ENCODE assay signal across 8 mouse cellular contexts in the genomic region with DNA sequence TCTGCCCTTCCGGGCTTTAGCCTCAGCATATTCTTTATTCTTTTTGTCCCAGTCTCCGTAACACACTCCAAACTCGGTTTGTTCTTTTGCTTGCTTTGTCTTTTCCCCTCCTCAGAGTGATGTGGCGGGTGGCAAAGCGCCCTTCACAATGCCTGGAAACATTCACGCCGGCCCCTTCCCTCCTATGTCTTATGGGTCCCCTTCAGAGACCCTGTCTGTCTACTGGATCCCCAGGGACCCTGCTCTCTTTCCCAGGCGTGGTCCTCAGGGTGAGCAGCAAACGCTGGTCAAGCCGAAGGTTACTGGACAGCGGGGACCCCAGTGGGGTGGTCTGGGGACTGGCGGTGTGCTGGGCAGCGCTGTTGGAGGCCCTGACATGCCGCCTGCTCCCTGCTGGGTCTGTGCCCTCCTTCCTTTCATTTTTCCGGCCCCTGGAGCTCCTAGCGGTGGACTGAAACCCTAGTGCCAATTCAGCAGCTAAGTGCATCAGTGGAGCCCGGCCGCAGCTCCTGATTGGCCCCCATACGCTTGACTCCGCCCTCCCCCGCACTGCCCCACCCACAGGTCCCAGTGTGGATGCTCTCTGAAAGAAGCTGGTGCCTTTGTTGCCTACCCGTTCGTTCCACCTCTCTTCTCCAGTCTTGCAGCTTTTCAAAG. TPM values are rescaled to one million over a fixed set of nuclear protein-coding genes. Genes with fewer than 3 reads are reported as not detected.
DNase-seq lines count a peak whose midpoint lies in the region; ATAC-seq and TF ChIP-seq lines count a peak whose summit lies in the region.

No protein-coding gene starts in this region.

- DNase-seq in ES-E14 (ENCODE audit: low read depth, low spot score) = peak; percentile 77
- peak; percentile 4 for DNase-seq in c-Kit-positive CD71-positive TER-119-positive erythroid progenitor cells, embryonic 14.5 days (ENCODE audit: low spot score)
- peak; percentile 26 to 35 for DNase-seq in heart, postnatal 14 days
- peak; percentile 80 to 85 for DNase-seq in kidney, postnatal 4 days
- peak; percentile 18 for DNase-seq in liver, embryonic 13.5 days

- peak overlapping the region; percentile 78 for H3K4me2 ChIP-seq in forebrain, embryonic 12.5 days
- peak overlapping the region; percentile 21; the same call in 1 of the 2 replicates for H3K4me2 ChIP-seq in liver, embryonic 13.5 days
- H3K4me2 ChIP-seq in neural tube, embryonic 15.5 days = peak overlapping the region; percentile 85

- H3K27me3 ChIP-seq in forebrain, embryonic 12.5 days = peaks cover 15% of the 10 kb centered on the region
- H3K27me3 ChIP-seq in liver, embryonic 13.5 days = peaks cover 44% of the 10 kb centered on the region
- no peaks in the 10 kb centered on the region for H3K27me3 ChIP-seq in neural tube, embryonic 15.5 days (replicated peaks)

- WGBS in forebrain, embryonic 12.5 days = 1% methylated on average over 23 of the region's 23 CpGs
- 7% methylated on average over 23 of the region's 23 CpGs for WGBS in liver, embryonic 13.5 days (ENCODE audit: insufficient replicate concordance)
- 3% methylated on average over 23 of the region's 23 CpGs for WGBS in neural tube, embryonic 15.5 days

- H3K9me3 ChIP-seq in ES-E14 (ENCODE audit: control insufficient read depth, insufficient read depth, low read depth, low read length) = no peaks in the 10 kb centered on the region
- H3K9me3 ChIP-seq in forebrain, embryonic 12.5 days = no peaks in the 10 kb centered on the region
- no peaks in the 10 kb centered on the region for H3K9me3 ChIP-seq in liver, embryonic 13.5 days (replicated peaks)
- no peaks in the 10 kb centered on the region for H3K9me3 ChIP-seq in neural tube, embryonic 15.5 days (replicated peaks)

- H3K4me3 ChIP-seq in ES-E14 (ENCODE audit: insufficient read depth in 1 of 2, low read depth in 1 of 2, low read length in 2 of 2, poor library complexity in 1 of 2, severe bottlenecking in 1 of 2) = peak overlapping the region; percentile 39 to 59
- peak overlapping the region; percentile 44 for H3K4me3 ChIP-seq in forebrain, embryonic 12.5 days (replicated peaks)
- no peak overlapping the region for H3K4me3 ChIP-seq in liver, embryonic 13.5 days (replicated peaks)
- H3K4me3 ChIP-seq in neural tube, embryonic 15.5 days (replicated peaks) = peak overlapping the region; percentile 45

- H3K36me3 ChIP-seq in ES-E14 (ENCODE audit: control insufficient read depth, insufficient read depth, low read length, poor library complexity, severe bottlenecking) = no peaks in the 10 kb centered on the region
- H3K36me3 ChIP-seq in forebrain, embryonic 12.5 days (replicated peaks) = no peaks in the 10 kb centered on the region
- no peaks in the 10 kb centered on the region for H3K36me3 ChIP-seq in liver, embryonic 13.5 days
- H3K36me3 ChIP-seq in neural tube, embryonic 15.5 days = no peaks in the 10 kb centered on the region

- no peaks in the 10 kb centered on the region for H3K4me1 ChIP-seq in ES-E14 (ENCODE audit: control insufficient read depth in 2 of 2, insufficient read depth in 2 of 2, low read length in 2 of 2, poor library complexity in 1 of 2)
- H3K4me1 ChIP-seq in forebrain, embryonic 12.5 days = peaks cover 18% of the 10 kb centered on the region
- no peaks in the 10 kb centered on the region for H3K4me1 ChIP-seq in liver, embryonic 13.5 days (replicated peaks)
- peaks cover 30% of the 10 kb centered on the region for H3K4me1 ChIP-seq in neural tube, embryonic 15.5 days

- H3K9ac ChIP-seq in ES-E14 (ENCODE audit: insufficient read depth, low read depth, low read length, poor library complexity, severe bottlenecking) = no peak overlapping the region
- H3K9ac ChIP-seq in forebrain, embryonic 12.5 days = peak overlapping the region; percentile 62
- no peak overlapping the region for H3K9ac ChIP-seq in liver, embryonic 13.5 days
- H3K9ac ChIP-seq in neural tube, embryonic 15.5 days (replicated peaks) = peak overlapping the region; percentile 63

- no peak overlapping the region for H3K27ac ChIP-seq in ES-E14 (ENCODE audit: insufficient read depth, low read depth, low read length, poor library complexity, severe bottlenecking)
- H3K27ac ChIP-seq in forebrain, embryonic 12.5 days = peak overlapping the region; percentile 85
- no peak overlapping the region for H3K27ac ChIP-seq in liver, embryonic 13.5 days
- H3K27ac ChIP-seq in neural tube, embryonic 15.5 days (replicated peaks) = peak overlapping the region; percentile 93

- intact Hi-C loops in heart, postnatal 14 days (cut with DNase I) = no loop called here

- ATAC-seq in forebrain, embryonic 12.5 days (ENCODE audit: low FRiP score) = peak; percentile 96
- no peak for ATAC-seq in liver, embryonic 13.5 days (ENCODE audit: low read depth)
- peak; percentile 97 for ATAC-seq in neural tube, embryonic 15.5 days (ENCODE audit: low FRiP score)
- ATAC-seq in erythroblast, adult 5-6 weeks (replicated peaks; ENCODE audit: low FRiP score, poor library complexity, severe bottlenecking) = no peak

- in situ Hi-C loops in ES-E14 (cut with MboI; ENCODE audit: low sequenced_read_pairs in 2 of 2, unreplicated experiment in 2 of 2) = no loop called here

TF ChIP-seq in ES-E14, 5 proteins besides CTCF, POLR2A, EP300 and RAD21:
- 0 out of 2 replicates have a peak, but pooled peaks have one; percentile 15 for TF ChIP-seq MAFK (IDR thresholded peaks at IDR 0.05; ENCODE audit: insufficient read depth, low read depth, low read length)
- no peak for TF ChIP-seq CHD2 (IDR thresholded peaks at IDR 0.05; ENCODE audit: low read depth, low read length)
TF ChIP-seq in ES-E14: peak in this region for 1.

RNA-seq across cellular contexts. Expression of a gene that starts 25.1 kb away (rescaled TPM):
- total RNA-seq in ES-E14 (2012; rRNA removed) = 0.09 and 0.11 TPM in 2 replicates
- 0.56 TPM in 2 replicates for polyA plus RNA-seq in forebrain, embryonic 12.5 days (2016; fragmentation: Nextera tagmentation; extraction: Ambion mirVana)
- not detected for total RNA-seq in heart, postnatal 14 days (2021)
- not detected in 2 replicates for polyA plus RNA-seq in liver, embryonic 13.5 days (2015; fragmentation: Nextera tagmentation; extraction: Ambion mirVana)
- polyA plus RNA-seq in neural tube, embryonic 15.5 days (2015; fragmentation: Nextera tagmentation; extraction: Ambion mirVana) = 5.6 and 6.6 TPM in 2 replicates
- total RNA-seq in erythroblast, adult 5-6 weeks (2015; ENCODE audit: low replicate concordance) = not detected in 2 replicates
- not detected in 2 replicates for total RNA-seq in erythroblast, adult 5-6 weeks (2017; ENCODE audit: low replicate concordance)

RNA-seq across cellular contexts. Expression of a gene that starts 28.4 kb away (rescaled TPM):
- not detected in 2 replicates for total RNA-seq in ES-E14 (2012; rRNA removed)
- polyA plus RNA-seq in forebrain, embryonic 12.5 days (2016; fragmentation: Nextera tagmentation; extraction: Ambion mirVana) = not detected in 2 replicates
- total RNA-seq in heart, postnatal 14 days (2021) = not detected
- not detected in 2 replicates for polyA plus RNA-seq in liver, embryonic 13.5 days (2015; fragmentation: Nextera tagmentation; extraction: Ambion mirVana)
- polyA plus RNA-seq in neural tube, embryonic 15.5 days (2015; fragmentation: Nextera tagmentation; extraction: Ambion mirVana) = not detected in 2 replicates
- total RNA-seq in erythroblast, adult 5-6 weeks (2015; ENCODE audit: low replicate concordance) = not detected in 2 replicates
- not detected in 2 replicates for total RNA-seq in erythroblast, adult 5-6 weeks (2017; ENCODE audit: low replicate concordance)

Comparison
In these comparisons a context has a peak if more than half of its experiments do, and no peak if none do; other contexts are left out.
1. DNase-seq: peak in every context shown above with its lines; median percentile 82 in kidney, postnatal 4 days; 77 in ES-E14; 30 in heart, postnatal 14 days; 18 in liver, embryonic 13.5 days; 4 in c-Kit-positive CD71-positive TER-119-positive erythroid progenitor cells, embryonic 14.5 days.
2. H3K27ac ChIP-seq: peak in forebrain, embryonic 12.5 days (single experiment) and neural tube, embryonic 15.5 days (single experiment); none in ES-E14 (single experiment) and liver, embryonic 13.5 days (single experiment).
3. H3K9ac ChIP-seq: peak in forebrain, embryonic 12.5 days (single experiment) and neural tube, embryonic 15.5 days (single experiment); none in ES-E14 (single experiment) and liver, embryonic 13.5 days (single experiment).
4. ATAC-seq: peak in forebrain, embryonic 12.5 days (single experiment) and neural tube, embryonic 15.5 days (single experiment); none in liver, embryonic 13.5 days (single experiment) and erythroblast, adult 5-6 weeks (single experiment).
5. H3K4me2 ChIP-seq: peak in every context shown above with its lines; median percentile 85 in neural tube, embryonic 15.5 days; 78 in forebrain, embryonic 12.5 days; 21 in liver, embryonic 13.5 days.